Mouse (Mus musculus) T-helper 1 cell (primary cell): ENCODE data around the gene Tiam1.

Experiments
- in situ Hi-C: fragments of 300-600 bp; cut with MboI, MseI; formaldehyde crosslinking; loops from one replicate; pipeline ENCODE4 v1.15.1; 2025; ENCODE audit warnings: high pct_unique_total_duplicates

Gene Tiam1

GRCm38 (mm10) chr16:89890515-89891189, 252.9 kb downstream of the Tiam1 start:
- in situ Hi-C loops: no loop called here

GRCm38 (mm10) chr16:89889890-89890462, 253.6 kb downstream of the Tiam1 start:
- in situ Hi-C loops: no loop called here

- in situ Hi-C loops: no loop called here
Measured at GRCm38 (mm10) chr16:89886561-89886960, 257.0 kb downstream of the Tiam1 start.

DNA sequence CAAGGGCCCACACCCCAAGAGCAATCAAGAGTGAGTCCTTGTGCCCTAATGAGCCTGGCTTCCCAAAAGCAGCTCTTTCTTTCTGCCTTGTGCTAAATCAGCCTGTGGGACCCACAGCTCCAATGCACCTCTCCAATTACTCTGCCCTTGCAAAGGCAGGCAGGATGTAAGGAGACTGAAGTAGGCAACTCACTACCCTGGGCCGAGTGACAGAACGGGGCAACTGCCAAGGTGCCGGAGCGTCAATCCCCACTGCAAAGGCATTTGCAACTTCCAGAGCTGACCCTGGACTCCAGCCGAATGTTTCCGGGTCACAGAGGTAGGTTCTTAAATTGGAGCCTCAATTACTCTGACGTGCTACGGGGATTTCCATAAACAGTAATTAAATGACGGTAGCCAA, 257.9 kb downstream of the Tiam1 start:
- in situ Hi-C loops: no loop called here

DNA sequence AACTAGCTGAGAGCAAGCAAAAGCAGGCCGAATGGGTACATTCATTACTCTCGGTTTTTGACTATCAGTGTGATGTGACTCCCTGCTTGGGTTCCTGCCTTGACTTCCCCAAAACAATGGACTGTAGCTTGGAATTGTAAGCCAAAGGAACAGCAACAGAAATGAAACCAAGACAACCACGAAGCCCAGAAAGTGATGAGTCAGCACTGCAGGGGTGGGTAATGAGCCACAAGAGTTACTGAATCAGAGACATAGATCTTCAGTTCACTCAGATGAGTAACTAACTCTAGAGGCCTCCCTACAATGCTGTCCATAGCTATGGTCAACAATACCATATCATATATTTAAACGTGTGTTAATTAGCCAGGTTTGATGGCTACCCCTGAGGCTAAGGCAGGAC, 259.7 kb downstream of the Tiam1 start:
- in situ Hi-C loops: no loop called here

GRCm38 (mm10) chr16:89882477-89883234, 260.9 kb downstream of the Tiam1 start:
- in situ Hi-C loops: no loop called here

- in situ Hi-C loops: no loop called here
Measured at GRCm38 (mm10) chr16:89877206-89877605, 266.4 kb downstream of the Tiam1 start.

DNA sequence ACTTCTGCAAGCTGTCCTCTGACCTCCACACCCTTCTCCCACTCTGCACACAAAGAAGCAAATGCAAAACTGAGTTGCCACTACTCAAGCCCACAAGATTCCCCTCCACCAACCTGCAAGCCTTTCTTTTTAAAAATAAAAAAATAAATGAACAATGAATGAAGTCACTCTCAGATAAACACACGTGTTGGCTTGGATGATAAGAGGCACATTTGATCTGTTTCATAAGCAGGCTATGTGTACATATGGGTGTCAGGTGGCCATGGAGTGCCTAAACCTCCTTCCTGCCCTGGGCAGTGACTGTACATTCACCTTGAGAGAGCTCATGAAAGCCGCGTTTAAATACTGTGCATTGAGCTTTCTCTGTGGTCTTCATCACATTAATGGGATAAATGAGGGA, 267.5 kb downstream of the Tiam1 start:
- in situ Hi-C loops: no loop called here

- in situ Hi-C loops: no loop called here
Measured at GRCm38 (mm10) chr16:89874012-89874704, 269.4 kb downstream of the Tiam1 start.

GRCm38 (mm10) chr16:89872011-89872942, 271.3 kb downstream of the Tiam1 start:
- in situ Hi-C loops: no loop called here

DNA sequence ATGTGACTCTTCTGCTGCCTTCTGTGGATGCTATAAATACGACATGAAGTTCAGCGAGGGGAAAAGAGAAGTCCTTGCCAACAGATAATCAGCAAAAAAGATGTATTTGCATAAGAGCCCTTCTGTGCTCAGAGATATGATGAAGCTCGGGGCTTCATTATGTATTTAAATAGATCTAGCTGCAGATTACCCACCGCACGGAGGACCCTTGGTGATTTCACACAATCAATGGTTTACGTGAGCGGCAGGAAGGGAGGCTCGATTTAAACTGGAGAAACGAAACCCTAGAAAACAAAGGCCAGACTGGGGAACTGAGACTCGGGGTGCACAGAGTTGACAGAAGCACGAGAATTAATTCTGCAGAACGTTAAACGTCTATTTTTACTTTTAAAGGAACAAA, 272.2 kb downstream of the Tiam1 start:
- in situ Hi-C loops: no loop called here

GRCm38 (mm10) chr16:89870059-89870458, 273.5 kb downstream of the Tiam1 start:
- in situ Hi-C loops: no loop called here

GRCm38 (mm10) chr16:89868502-89868901, 275.1 kb downstream of the Tiam1 start:
- in situ Hi-C loops: no loop called here

GRCm38 (mm10) chr16:89867212-89867829, 276.2 kb downstream of the Tiam1 start:
- in situ Hi-C loops: no loop called here

DNA sequence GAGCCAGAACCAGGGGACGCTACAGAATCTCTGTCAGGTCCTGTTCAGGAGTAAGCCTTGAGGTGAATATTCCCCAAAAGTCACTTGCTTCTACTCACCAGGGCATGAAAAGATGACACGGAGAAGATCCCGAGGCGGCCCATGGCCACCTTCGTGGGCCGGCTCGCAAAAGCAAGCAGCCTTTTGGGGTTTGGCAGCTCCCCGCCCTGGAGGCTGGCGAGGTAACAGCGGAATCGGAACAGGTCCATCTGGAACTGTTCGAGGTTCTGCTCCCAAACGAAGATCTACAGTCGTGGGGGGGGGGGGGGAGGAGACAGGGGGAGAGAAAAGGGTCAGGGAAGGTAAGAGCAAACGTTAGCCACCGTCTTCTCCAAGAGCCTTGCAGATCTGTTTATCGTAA, 278.4 kb downstream of the Tiam1 start:
- in situ Hi-C loops: no loop called here

GRCm38 (mm10) chr16:89864710-89865109, 278.9 kb downstream of the Tiam1 start:
- in situ Hi-C loops: no loop called here

DNA sequence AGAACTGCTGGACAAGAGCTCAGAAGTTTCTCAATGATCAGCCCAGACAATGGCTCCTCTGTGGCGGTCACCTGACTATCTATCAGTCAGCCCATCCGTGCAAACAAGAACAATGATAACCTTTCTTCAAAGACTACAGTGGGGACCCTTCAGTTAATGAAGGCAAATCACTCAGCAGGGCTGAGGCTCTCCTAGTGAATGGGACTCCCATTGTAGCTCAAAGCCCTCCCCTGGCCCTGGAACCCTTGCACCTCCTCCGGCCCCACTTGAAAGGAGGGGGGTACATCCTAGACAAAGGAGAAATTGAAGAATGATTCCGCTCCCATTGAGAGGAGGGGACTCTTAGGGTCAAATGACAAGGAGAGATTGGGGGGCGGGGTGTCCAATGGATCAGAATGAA, 280.3 kb downstream of the Tiam1 start:
- in situ Hi-C loops: no loop called here

GRCm38 (mm10) chr16:89861531-89861930, 282.0 kb downstream of the Tiam1 start:
- in situ Hi-C loops: no loop called here

- in situ Hi-C loops: no loop called here
Measured at GRCm38 (mm10) chr16:89860708-89861107, 282.9 kb downstream of the Tiam1 start.

DNA sequence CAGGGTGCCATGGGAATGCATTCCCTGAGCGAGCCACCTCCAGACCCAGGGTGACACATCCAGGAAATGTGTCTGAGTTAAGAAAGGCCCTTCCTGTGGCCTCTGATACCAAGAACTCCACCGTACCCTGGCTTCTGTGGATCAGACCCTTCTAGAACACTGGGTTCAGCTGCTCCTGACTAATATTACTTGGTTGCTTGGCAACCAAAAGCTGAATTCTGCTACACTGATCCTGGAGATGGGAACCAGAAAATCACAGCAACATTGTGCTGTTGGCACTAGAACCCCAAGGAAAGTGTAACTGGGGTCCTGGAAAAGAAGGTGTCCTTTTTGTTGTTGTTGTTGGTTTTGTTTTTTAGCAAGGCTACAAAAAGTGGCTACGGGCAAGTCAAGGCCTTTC, 285.9 kb downstream of the Tiam1 start:
- in situ Hi-C loops: no loop called here

DNA sequence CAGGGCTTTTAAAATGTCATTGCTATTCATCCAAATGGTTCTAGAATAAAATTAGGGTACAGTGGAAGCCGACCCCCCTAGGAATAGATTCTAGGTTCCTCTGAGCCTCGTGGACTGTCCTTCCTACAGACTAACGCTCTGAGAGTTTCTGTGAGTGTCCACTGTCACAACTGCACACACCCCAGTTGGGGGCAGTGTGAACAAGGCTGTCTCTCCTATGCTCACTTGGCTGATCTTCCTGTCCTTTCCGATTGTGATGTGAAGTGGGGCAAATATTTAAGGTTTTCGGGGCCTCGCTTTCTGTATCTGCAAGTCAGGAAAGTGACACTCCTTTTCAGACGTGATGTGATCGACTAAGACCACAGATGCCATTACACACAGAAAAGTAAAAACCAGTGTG, 288.8 kb downstream of the Tiam1 start:
- in situ Hi-C loops: no loop called here
